Mouse (Mus musculus) adipose tissue, adult 10 weeks (tissue): ENCODE measurements around the gene Azin2. TPM values are rescaled to one million over a fixed set of nuclear protein-coding genes. Genes with fewer than 3 reads are reported as not detected.

Source experiments
- polyA plus RNA-seq: library from polyadenylated mRNA; stranded (reverse); fragments of 350-450 nt; fragmentation: Illumina TruSeq; extraction: RNeasy Lipid Tissue Mini Kit (QIAGEN cat#74804); gene quantifications from one replicate; pipeline ENCODE4 v1.2.3, GENCODE M21; 2014; ENCODE audit warnings: low read depth, low replicate concordance

Azin2 gene
- polyA plus RNA-seq = 23.1 TPM

DNA sequence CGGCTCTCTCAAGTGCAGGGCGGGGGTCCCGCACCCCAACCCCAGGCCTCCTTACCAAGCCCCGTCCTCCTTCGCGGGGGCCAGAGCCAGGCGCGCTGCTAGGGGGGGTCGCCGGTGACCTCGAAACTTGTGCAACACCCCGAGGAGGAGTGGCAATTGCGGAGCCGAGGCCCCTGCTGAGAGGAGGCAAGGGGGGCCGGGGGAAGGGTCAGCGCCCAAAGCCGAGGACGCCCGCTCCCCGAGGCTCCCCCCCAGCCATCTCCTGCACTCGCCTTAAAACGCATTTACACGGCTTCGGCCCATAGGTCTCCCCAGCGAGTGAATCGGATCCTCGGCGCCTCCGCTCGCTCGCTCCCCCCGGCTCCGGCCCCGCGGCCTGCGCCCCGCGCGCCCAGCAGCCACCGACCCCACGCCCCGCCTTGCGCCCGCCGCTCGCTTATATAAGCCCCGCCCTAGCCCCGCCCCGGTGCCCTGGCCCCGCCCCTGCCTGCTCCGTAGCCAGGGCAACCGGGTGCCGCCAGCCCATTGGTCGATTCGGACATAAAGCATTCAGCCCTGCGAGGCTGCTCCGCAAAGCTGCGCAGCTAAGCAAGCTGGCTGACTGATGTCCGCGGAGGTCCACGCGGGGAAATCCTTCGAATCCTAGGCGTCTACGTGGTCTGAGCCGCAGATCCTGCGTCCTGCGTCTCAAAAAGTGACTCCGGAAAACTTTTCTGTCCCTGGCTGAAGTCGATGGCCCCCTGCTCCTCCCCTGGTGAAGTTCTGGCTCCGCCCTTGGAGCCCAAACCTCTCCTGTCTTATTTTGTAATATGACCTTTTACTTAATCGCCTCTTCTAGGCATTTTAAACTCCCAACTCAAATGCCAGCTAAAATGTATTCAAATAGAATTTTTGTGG is at the start of gene Azin2:
Azin2 (minus strand) TSS at position 414 of the 897 bp plus-strand sequence.

DNA sequence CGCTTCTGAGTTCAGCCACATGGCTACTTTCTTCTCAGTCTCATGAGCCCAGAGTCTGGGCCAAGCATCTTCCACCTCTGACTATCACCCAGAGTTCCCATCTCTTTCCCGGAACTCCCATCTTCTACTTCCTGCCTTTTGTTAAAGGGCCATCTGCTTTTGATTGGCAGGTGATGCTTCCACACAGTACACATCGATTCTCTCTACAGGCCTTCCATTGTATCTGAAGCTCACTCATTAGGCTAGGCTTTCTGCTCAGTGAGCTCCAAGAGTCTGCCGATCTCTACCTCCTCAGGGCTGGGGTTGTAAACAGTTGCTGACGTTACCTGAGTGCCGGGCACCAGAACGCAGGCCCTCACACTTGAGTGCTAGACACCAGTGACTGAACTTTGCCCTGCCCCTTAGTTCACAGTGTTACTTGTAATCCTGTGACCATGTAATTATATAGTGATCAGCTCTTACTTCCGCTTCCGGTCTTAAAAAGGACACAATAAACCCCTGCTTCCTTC is 29.3 kb upstream of the Azin2 start, which contains the start of gene Ak2:
Ak2 (plus strand) TSS at position 459 of the 509 bp plus-strand sequence.

DNA sequence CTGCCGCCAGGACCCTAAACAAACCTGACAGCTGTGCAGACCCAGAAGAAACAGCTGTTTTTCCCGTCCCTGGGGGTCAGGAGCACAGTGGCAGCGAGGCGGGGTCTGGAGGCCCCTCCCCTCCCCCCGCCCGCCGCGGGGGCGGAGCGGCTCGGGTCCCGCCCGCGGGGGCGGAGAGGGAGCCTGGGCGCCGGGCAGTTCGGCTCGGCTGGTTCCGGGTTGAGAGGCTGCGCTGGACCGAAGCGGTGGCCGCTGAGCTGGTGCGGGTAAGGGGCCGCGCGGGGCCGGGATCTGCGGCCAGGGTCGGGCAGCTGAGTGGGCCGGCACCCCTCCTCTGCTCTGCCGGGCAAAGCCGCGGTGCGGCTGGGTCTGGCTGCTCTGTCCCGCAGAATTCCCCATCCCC is 78.9 kb downstream of the Azin2 start, which contains the start of gene Trim62:
Trim62 (plus strand) TSS at position 202 of the 403 bp plus-strand sequence.

Other genes starting within 250 kb of the Azin2 start
- 0.61 TPM for gene A3galt2, start 207.1 kb downstream of the Azin2 start, polyA plus RNA-seq
- 31.1 TPM for gene Zfp362, start 156.4 kb downstream of the Azin2 start, polyA plus RNA-seq
- 2.7 TPM for gene Trim62, start 78.9 kb downstream of the Azin2 start, polyA plus RNA-seq
- 118 TPM for gene Ak2, start 29.5 kb upstream of the Azin2 start, polyA plus RNA-seq
- 34.1 TPM for gene Rnf19b, start 95.8 kb upstream of the Azin2 start, polyA plus RNA-seq
- 1.5 TPM for gene Tmem54, start 143.1 kb upstream of the Azin2 start, polyA plus RNA-seq
- gene Hpca, start 159.6 kb upstream of the Azin2 start, polyA plus RNA-seq = 3.5 TPM
- gene Fndc5, start 174.6 kb upstream of the Azin2 start, polyA plus RNA-seq = 2.8 TPM
- gene S100pbp, start 227.3 kb upstream of the Azin2 start, polyA plus RNA-seq = 24.2 TPM
- 31.8 TPM for gene Yars, start 227.3 kb upstream of the Azin2 start, polyA plus RNA-seq